Mouse (Mus musculus): ENCODE measurements around the gene Cyb5d1.

The Cyb5d1 gene

DNA sequence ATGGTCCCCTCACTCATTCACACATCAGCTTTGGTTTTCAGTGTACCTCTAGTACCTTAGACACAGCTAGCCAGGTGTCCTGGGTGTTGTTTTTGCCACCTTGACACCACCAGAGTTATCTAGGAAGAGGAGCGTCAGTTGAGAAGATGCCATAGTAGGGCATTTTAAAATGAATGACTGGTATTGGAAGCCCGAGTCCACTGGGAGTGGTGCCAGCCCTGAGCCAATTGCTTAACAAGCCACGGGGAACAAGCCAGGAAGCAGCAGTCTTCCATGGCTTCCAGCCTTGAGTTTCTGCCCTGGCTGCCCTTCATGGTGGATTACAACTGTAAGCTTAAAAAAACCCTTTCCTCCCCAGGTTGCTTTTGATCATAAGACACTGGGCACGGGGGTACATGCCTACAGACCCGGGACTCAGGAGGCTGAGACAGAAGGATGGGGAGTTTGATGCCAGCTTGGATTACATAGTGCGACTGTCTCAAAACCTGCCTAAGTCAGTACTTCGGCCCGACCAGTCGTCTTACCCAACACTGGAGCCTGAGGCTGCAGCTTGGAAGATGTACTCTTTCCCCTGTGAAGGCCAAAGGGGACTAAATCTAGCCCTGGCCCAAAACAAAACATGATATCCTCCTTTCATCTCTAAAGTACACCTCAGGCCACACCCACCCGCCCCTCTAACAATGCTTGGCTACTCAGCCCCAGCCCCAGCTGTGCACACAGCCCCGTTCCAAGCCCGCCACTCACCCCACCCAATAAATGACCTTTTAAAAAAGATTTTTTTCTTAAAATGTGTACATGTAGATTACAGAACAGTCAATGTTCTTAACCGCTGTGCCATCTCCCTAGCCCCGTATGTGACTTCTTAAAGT is 5.7 kb downstream of the Cyb5d1 start:
- in situ Hi-C loops (cut with MboI, MseI): loop anchor here in 1 of 2 experiments (5.0 kb wide), 1 partner anchor 132 kb away; no protein-coding TSS in a partner anchor

DNA sequence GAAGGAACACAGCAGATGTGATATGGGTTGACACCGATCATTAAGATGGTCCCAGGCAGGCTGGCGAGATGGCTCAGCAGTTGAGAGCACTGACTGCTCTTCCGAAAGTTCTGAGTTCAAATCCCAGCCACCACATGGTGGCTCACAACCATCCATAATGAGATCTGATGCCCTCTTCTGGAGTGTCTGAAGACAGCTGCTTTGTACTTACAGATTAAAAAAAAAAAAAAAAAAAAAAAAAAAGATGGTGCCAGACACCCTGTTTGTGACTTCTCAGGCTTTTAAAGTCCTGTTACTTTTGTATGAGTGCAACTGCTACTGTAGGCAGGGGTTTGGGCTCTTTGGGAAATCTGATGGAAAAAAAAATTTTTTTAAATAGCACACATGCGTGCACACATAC is 6.8 kb downstream of the Cyb5d1 start:
- in situ Hi-C loops (cut with MboI, MseI): loop anchor here in 1 of 2 experiments (5.0 kb wide), 1 partner anchor 131 kb away; no protein-coding TSS in a partner anchor

DNA sequence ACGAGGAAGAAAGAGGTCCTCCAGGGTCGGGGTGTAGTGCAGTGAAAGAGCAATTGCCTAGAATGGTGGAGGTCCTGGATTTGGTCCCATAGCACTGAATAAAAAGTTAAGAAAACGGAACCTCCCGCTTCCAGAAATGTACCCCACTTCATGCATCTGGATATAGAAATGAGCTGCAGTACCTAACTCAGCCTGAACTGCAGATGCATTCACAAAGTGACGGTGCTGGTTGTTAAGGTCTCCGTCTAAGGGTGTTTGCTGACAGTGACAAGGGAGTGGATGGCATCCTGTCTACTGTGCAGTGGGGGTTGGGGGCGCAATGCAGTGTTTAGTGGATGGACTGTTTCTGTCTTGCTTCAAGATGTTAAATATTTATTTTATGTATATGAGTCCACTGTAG is 8.7 kb downstream of the Cyb5d1 start:
- in situ Hi-C loops (cut with MboI, MseI): loop anchor here in 1 of 2 experiments (5.0 kb wide), 1 partner anchor 129 kb away; no protein-coding TSS in a partner anchor

DNA sequence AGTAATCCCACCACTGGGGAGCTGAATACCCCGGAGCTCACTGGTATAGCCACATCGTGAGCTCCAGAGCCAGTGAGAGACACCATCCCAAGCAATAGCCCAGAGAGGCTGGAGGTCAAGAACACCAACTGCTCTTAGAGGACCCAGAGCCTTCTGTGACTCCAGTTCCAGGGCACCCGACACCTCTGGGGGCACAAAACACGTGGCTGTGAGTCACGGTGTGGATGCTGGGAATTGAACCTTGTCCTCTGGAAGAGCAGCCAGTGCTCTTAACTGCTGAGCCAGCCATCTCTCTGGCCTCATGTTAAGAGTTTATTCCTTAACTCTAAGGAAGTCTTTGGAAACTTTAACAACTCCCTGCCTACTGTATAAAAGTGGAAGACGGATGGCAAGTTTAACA is 10.5 kb downstream of the Cyb5d1 start:
- in situ Hi-C loops (cut with MboI, MseI): loop anchor here (5.0 kb wide), 2 partner anchors 128 to 203 kb away; no protein-coding TSS in a partner anchor

DNA sequence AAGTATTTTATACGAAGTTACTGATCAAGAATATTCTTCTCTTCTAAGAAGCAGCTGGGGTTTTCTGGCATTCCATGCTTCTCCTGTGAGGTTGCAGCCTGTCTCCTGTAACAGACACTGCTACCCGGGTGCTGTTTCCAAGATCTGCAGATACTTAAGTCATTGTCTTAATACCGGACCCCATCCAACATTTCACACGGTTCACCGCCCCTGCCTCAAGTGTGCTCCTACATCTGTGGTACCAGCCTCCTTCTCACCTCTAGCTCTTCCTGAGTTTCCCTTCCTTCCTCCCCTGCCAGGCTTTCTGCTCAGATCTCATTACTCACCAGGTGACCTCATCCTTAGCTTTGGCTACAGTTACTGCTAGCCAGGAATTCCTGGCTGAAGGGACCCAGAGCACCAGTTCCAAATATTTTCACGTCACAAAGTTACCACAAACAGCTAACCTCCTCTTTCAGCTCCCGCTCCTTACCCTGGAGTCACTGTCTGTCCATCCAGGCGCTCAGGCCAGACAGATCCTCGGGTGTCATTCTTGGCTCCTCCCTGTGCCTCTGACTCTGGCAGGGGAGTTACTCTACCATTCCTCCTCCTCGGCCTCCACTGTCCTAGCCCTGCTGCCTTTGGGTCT is 12.8 kb downstream of the Cyb5d1 start:
- in situ Hi-C loops (cut with MboI, MseI): loop anchor here in 1 of 2 experiments (5.0 kb wide), 2 partner anchors 125 to 200 kb away; no protein-coding TSS in a partner anchor

DNA sequence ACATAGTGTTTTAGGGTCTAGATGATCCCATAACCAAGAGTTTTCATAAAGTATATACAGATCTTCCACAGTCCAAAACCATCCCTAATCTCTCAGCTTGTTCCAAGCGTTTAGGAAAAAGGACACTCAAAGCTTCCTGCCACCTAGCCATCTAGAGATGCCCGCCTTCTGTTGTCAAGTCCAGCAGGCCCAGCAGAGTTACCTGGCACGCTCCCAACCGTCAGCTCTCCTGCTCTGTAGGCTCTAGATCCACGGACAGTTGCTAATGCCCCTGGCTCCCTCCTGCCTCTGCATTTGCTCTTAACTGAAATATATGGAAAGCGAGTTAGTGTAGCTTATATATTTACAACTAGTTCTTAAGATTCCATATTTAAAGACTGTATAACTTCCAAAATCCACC is 14.1 kb downstream of the Cyb5d1 start:
- in situ Hi-C loops (cut with MboI, MseI): loop anchor here in 1 of 2 experiments (5.0 kb wide), 2 partner anchors 124 to 199 kb away; no protein-coding TSS in a partner anchor

DNA sequence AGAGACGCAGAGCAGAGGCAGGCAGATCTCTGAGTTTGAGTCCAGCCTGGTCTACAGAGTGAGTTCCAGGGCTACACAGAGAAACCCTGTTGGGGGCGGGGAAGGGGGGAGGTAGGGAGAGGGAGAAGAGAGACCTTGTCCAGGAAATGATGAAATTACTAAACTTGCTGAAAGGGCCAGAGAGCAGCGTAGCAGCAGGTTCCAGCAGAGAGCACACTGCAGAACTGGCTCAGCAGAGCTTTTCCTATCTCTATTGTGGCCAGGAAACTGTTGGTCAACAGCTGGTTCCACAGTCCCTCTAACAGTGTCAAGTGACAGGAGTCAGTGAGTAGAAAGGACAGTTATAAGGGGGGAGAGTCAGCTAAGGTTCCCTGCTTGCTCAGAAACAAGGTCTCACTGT is 15.8 kb downstream of the Cyb5d1 start:
- in situ Hi-C loops (cut with MboI, MseI): no loop called here

DNA sequence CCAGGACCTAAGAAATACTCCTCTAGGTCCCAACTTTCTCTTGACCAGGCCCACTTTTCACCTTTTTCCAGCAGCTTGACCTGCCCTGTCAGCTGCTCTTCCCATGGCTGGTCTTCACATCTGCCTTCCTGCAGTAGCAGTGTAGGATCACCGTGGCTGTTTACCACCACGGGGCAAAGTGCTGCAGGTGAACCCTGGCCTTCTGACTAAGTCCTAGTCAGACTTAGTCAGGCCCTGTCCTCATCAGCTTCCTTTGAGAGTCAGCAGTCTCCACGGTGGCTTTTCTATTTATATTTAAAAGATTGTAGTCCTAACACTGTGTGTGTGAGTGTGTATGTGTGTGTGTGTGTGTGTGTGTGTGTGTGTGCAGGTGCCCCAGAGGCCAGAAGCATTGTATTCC is 17.7 kb downstream of the Cyb5d1 start:
- in situ Hi-C loops (cut with MboI, MseI): no loop called here

DNA sequence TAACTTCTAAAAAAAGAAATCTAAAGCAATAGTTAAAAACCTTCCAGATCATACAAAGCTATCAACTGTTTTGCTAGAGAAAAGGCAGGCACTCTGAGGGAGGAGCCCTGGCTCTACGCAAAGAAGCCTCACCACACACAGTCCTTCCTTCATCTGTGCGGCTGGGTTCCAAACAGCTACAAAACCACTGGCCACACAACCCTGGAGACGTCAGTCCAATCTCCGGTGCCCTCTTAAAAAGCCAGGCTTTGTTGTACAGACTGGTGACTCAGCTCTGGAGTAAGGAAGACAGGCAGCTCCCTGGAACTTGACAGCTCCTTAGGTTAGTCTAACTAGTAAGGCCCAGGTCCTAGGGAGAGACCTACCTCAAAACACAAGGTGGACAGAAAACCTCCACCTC is 19.8 kb downstream of the Cyb5d1 start:
- in situ Hi-C loops (cut with MboI, MseI): no loop called here

DNA sequence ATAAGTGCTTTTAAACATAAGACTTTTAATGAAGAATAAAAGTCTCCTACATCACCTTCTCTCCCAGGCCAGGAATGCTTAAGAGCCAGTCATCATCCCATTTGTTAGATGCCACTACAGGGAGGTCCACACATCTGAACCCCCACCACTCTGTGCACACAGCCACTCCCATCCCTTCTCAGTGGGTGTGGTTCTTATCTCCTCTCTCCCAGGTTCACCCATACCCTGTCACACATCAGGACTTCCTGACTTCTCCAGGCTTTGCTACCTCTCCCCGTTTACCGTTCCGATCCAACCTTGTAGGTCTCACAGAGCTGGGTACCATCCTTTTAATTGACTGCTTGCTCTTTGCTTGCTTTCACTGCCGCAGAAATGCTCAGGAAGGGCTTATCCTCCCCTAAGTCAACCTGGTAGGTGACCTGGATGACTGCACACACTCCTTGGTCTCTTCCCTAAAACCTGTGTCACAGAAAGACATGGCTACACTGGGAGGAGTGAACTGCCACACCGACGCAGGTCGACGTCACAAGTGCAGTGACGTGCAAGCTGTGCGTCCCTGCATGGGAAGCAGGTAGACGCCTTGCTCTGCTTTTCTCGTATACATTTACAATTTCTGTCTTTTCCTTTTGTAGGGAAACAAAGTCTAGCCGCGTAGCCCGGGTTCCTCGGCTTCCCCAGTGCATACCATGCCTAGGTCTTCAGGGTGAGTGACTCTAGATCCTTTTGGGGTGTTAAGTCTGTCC is 22.0 kb downstream of the Cyb5d1 start:
- in situ Hi-C loops (cut with MboI, MseI): no loop called here

DNA sequence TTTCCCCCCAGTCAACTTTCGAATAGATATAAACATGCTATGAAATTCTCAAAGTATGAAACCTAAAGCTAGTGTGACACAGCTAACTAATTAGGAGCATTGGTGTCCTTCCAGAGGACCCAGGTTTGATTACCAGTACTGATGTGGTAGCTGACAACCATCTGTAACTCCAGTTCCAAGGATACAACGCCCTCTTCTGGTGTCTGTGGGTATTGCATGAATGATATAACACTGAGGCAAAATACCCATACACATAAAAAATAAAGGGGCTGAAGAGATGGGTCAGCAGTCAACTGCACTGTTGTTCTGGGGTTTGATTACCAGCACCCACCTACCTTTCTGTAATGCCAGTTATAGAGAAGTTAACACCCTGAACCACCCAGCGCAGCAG is 22.7 kb downstream of the Cyb5d1 start:
- in situ Hi-C loops (cut with MboI, MseI): no loop called here

DNA sequence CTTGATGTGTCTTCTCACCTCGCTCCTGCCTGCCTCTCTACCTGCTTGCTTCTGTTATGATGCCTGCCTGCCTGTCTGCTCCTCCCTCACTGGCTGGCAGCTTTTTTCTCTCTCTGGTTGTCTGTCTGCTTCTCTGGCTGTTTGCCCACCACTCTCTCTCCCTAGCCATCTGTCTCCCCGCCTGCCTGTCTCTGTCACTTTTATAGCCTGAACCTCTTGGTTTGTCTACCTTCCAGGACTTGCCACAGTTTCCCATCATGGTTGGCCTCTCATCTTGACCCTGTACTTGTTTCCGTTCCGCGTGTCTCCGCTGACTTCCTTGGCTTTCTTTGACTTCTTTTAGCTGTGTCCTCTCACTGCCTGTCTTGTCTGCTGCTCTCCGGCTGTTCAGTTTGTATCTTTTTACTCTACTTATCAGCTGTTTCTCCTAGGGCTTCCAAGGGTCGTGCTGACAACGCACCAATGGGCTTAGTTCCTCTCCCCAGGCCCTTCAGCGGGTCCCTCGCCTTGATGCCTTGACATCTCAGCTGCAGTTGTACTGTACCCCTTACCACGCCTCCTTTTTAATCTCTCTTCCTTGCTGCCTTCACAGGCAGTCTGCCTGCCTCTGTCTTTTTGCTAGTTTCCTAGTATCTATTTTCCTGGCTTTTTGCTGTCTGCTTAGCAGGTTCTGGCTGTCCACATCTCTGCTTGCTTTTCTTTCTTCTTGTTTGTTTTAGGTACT is 23.2 kb downstream of the Cyb5d1 start:
- in situ Hi-C loops (cut with MboI, MseI): no loop called here

DNA sequence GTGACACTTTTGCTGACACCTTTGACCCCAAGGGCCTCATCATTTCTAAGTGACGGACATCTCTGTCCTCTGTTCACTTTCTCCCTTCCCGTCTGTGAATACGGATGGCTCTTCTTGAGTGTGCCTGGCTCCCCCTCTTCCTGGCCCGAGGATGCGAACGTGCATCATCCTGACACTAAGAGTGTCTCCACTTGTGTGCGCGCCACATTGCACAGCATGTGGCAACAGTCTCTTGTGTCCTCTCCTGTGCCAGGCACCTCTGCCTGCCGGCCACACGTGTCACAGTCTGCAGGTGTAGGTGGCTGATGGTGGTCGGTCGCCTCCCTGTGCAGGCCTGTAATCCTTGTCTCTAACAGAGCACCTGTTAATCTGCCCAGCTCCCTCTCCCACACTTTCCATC is 23.8 kb downstream of the Cyb5d1 start:
- in situ Hi-C loops (cut with MboI, MseI): no loop called here

DNA sequence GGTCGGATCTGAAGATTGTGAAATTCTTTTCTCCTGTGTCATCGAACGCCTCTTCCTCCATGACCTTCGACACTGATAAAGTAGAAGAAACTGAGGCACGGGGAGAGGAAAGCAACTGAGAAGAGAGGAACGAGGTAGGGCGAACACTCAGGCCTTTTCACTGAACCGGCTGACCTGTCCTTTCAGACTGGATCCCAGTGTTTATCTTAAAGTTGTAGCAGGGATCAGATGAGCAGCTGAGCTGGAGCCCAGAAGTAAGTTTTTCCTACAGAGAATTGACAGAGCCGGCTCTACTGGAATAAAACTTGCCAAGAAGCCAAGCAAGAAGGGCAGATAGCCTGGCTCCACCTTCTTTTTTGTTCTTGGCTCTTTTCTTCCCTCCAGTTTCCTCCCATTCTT is 24.6 kb downstream of the Cyb5d1 start:
- in situ Hi-C loops (cut with MboI, MseI): no loop called here

DNA sequence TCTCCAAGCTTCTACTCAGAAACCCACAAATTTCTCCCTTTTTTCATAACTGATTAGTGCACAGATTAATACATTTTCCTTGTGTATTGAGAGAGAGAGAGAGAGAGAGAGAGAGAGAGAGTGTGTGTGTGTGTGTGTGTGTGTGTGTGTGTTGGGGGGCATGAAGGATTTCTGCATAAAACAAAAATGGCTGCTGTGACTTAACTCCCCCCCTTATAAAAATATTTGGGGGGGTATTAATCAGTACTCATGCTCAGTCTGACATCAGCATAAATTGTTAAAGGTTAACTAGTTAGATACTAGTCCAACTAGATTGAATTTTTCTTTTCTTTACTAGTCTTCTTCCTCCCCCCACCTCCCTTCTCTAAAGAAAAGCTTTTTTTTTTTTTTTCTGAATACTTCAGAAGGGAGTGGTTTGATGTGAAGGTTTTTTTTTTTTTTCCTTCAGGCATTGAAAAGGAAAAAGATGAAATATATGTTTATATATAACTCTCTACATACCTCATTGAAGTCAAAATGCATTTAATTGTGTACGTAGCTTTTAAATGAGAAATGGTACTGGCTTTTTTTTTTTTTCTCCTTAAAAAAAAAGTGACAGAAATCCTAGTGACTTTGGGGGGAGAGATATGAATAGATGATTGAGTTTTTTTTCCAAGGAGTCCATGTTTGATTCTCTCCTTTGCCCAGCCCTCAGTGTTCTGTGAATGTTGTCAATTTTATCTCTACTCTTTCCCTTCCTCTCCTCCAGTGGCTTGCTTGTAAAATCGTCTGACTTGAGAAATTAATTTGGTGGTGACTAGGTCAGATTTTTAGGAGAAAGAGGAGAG is 25.2 kb downstream of the Cyb5d1 start:
- in situ Hi-C loops (cut with MboI, MseI): no loop called here

DNA sequence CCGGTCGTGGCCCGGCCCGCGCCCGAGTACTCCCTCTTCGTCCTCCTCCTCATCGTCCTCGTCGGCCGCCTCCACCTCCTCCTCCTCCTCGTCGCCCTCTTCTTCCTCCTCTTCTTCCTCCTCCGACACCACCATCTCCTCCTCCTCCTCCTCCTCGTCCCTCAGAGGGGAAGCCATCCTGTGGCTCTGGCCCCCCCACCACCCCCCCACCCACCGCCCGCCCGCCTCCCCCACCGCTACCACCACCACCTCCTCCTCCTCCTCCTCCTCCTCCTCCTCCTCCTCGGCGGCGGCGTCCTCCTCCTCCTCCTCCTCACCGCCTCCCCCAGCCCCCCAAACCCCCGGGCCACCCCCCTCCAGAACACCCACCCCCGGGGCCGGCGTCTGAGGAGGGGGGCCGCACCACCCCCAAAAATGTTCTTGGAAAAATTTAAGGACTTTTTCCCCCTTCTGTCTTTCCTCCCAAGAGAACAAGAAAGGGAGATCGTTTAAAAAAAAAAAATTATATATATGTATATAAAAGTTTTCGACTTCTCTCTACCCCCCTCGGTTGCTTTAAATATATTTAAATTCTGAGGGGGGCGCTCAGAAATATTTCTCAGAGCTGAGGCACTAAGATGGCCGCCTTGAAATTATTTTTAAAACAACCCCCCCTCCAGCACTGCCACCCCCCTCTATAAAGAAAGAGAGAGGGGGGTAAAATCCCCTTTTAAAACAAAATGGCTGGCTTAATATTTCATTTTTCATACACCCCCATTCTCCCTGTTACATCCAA is 26.0 kb downstream of the Cyb5d1 start, which contains the start of gene Chd3:
Chd3 (minus strand) TSS at position 192 of the 775 bp plus-strand sequence.
- in situ Hi-C loops (cut with MboI, MseI): no loop called here

DNA sequence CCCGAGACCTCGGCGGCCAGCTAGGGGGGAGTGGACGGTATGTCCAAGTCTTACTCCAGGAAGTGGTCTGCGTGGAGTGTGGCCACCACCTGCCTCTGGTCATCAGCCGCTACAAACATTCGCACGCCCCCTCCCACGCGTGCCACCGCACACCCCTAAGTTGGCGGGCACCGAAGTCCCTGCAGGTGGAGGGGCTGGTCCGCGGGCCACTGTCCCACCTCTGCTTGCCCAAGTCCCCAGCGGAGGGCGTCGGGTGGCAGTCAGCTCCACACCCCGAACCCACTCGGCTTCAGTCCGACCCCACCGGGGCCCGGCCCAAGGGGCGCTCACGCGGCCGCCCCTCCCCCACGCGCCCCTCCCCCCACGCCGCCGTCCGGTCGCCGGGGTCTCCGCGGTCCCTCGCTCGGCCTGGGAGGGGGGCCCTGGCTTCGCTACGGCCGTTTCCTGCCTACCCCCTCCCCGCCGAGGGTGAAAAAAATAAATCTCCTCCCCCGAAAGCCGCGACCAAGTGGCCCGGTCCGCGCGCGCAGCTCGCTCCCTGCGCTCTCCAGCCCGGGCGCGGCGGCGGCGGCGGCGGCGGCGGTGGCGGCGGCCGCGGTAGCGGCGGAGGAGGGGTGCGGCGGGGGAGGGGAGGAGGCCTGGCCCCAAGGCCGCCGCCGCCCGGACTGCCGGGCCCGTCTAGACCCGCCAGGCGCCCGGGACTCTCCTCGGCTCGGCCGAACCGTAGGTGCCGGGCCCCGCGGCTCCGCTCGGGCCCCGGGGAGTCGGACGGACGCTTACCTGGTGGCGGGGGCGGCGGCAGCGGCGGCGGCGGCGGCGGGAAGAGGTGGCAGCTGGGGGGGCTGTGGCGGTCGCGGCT is 26.8 kb downstream of the Cyb5d1 start:
- in situ Hi-C loops (cut with MboI, MseI): no loop called here

DNA sequence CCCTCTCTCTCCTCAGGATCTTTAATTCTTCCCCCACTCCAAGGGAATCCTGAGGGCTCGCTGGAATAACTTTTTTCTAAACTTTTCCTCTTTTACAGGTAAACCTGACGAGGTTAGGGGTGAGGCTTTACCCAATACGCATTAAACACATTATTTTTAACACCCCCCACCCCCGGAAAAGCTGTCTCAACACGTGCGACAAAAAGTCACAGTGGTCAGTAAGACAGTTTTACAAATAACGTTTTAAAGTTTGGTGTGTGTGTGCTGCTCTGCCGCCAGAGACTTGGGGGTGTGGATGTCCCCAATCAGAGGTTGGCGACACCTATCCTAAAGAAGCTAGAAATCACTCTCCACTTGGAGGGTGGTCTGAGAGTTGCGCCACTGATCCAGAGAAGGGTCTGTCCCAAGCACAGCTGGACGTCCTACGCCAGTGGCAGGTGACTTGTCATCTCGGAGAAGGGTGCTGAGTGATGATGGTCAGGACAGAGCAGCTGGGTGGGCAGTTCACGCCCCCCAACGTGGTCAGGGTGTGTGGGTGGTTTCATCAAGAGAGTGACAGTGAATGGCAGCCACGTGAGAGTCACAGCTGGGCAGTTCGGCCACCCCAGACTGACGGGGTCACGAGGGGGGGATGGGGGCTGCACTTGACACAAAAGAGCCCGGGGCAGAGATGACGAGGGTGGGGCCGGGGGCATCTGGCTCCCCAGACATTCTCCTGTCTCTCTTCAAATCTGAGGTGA is 27.6 kb downstream of the Cyb5d1 start:
- in situ Hi-C loops (cut with MboI, MseI): no loop called here
